Mouse (Mus musculus) liver, embryonic 11.5 days (tissue): ENCODE results near the gene Xrcc6. TPM values are rescaled to one million over a fixed set of nuclear protein-coding genes. Genes with fewer than 3 reads are reported as not detected.
"Not testable (repeated sequence)": the region's sequence is repeated elsewhere in the genome, so short reads cannot be mapped to it uniquely, and the experiment has no call there.

Experiments used
- ATAC-seq: fragments of 200-750 bp; cut with Nextera tagmentation; replicated peaks from 2 replicates; pipeline ENCODE4 v1.8.0; 2017; ENCODE audit warnings: moderate number of reproducible peaks, mild to moderate bottlenecking, moderate TSS enrichment, moderate library complexity; ENCODE audit not compliant: low FRiP score
- DNase-seq: peaks from one replicate; pipeline ENCODE4 v3.0.0-alpha.2; 2017; ENCODE audit warnings: low spot score
- H3K27ac ChIP-seq: fragments of 300-500 bp; sonication (generic); 2 replicates; pipeline ENCODE4 v1.5.1; 2014; ENCODE audit warnings: mild to moderate bottlenecking, low read depth, low read length, control low read depth
- H3K27me3 ChIP-seq: fragments of 300-500 bp; sonication (generic); replicated peaks from 2 replicates; pipeline ENCODE4 v1.6.1; 2014; ENCODE audit warnings: low read length, mixed read lengths; ENCODE audit not compliant: control insufficient read depth, insufficient read depth
- H3K36me3 ChIP-seq: fragments of 300-500 bp; sonication (generic); 2 replicates; pipeline ENCODE4 v1.6.1; 2014; ENCODE audit warnings: mild to moderate bottlenecking, low read length, moderate library complexity, mixed read lengths; ENCODE audit not compliant: control insufficient read depth, insufficient read depth
- H3K4me1 ChIP-seq: fragments of 300-500 bp; sonication (generic); replicated peaks from 2 replicates; pipeline ENCODE4 v1.6.1; 2014; ENCODE audit warnings: low read length, mixed read lengths; ENCODE audit not compliant: control insufficient read depth, insufficient read depth
- H3K4me2 ChIP-seq: fragments of 300-500 bp; sonication (generic); 2 replicates; pipeline ENCODE4 v1.6.1; 2014; ENCODE audit warnings: mild to moderate bottlenecking, control low read depth, moderate library complexity
- H3K4me3 ChIP-seq: fragments of 300-500 bp; sonication (generic); 2 replicates; pipeline ENCODE4 v1.5.1; 2014; ENCODE audit warnings: low read depth, low read length, control low read depth
- H3K9ac ChIP-seq: fragments of 300-500 bp; sonication (generic); 2 replicates; pipeline ENCODE4 v1.6.1; 2014; ENCODE audit warnings: low read depth, low read length, control low read depth
- H3K9me3 ChIP-seq: fragments of 300-500 bp; sonication (generic); 2 replicates; pipeline ENCODE4 v1.6.1; 2016; ENCODE audit warnings: low read length, inconsistent platforms, mixed read lengths; ENCODE audit not compliant: control insufficient read depth
- WGBS: fragments of 180-500 bp; shearing (Covaris S2); extraction: QIAGEN DNeasy Blood & Tissue Kit; methylation state at CpG from one replicate; pipeline ENCODE4 v1.1.7; 2014; 5-methylcytosine and 5-hydroxymethylcytosine counted together
- polyA plus RNA-seq: library from polyadenylated mRNA; unstranded; fragments of >200 nt; fragmentation: Nextera tagmentation; extraction: Ambion mirVana; gene quantifications from 2 replicates; pipeline ENCODE4 v1.2.1, GENCODE M21; 2014

The Xrcc6 gene
- polyA plus RNA-seq, 1 experiment from 2014 or later = 133 TPM

- H3K9ac ChIP-seq = no peak overlapping the region
- ATAC-seq (peak; percentile 74; the same call in 1 of the 2 replicates), DNase-seq (no peak)
- no peaks in the 10 kb centered on the region for H3K36me3 ChIP-seq
- H3K27ac ChIP-seq = no peak overlapping the region; the same call in 1 of the 2 replicates
- H3K9me3 ChIP-seq = no peaks in the 10 kb centered on the region
- no peak overlapping the region for H3K4me2 ChIP-seq
- H3K27me3 ChIP-seq = no peaks in the 10 kb centered on the region
- no peak overlapping the region for H3K4me3 ChIP-seq
- H3K4me1 ChIP-seq = 0 out of 2 replicates have a peak, but pooled peaks cover 2% of the 10 kb centered on the region
- WGBS = 53% methylated on average over 7 of the region's 7 CpGs
These were observed 18.5 kb upstream of the Xrcc6 start for GRCm38 (mm10) chr15:81969173-81969572.

DNA sequence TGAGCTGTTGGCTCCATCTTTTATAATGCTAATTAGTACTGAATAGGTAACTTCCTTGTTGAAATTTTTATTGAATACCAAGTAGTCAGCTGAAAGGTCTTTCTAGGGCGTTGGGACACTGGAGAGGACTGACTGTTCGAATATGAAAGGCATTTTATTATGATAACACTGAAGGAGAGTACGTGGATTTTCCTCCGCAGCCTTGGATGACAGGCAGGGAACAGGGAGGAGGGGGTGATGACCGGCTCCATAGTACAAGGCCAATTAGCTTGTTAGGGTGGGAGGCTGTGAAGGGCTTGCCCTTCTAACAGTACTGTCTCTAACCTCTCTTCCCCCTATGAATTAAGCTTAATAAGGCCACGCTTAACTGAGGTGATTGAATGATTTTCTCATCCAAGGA, 18.0 kb upstream of the Xrcc6 start:
- not testable (repeated sequence) for H3K36me3 ChIP-seq, H3K27me3 ChIP-seq, H3K4me1 ChIP-seq, H3K27ac ChIP-seq, ATAC-seq, H3K4me3 ChIP-seq, H3K4me2 ChIP-seq, H3K9ac ChIP-seq, H3K9me3 ChIP-seq, DNase-seq
- 74% methylated on average over 6 of the region's 6 CpGs for whole genome bisulfite sequencing

- H3K27me3 ChIP-seq, H3K4me2 ChIP-seq, H3K4me3 ChIP-seq, H3K4me1 ChIP-seq, DNase-seq, ATAC-seq, H3K9me3 ChIP-seq, H3K27ac ChIP-seq, H3K36me3 ChIP-seq, H3K9ac ChIP-seq: not testable (repeated sequence)
- WGBS = 87% methylated on average over 4 of the region's 4 CpGs
These were observed 17.1 kb upstream of the Xrcc6 start for GRCm38 (mm10) chr15:81970498-81970897.

DNA sequence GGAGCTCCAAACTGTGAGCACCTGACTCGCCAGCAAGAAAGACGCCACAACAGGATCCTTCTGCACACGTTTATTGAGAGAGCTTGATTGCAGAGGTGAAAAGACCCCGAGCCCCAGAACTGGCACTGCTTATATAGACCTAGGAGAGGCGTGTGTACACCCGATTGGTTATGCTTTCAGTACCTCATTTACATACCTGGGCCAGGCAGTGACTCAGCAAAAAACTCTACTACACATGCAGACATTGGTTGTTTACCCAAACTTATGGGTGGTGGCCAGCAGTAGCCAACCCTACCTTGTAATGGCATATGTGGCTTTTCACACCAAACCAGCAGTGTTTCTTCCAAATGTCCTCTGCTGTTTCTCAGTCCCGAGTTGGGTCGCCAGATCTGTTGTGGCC, 12.5 kb upstream of the Xrcc6 start:
- not testable (repeated sequence) for H3K27ac ChIP-seq, ATAC-seq, H3K9ac ChIP-seq, H3K27me3 ChIP-seq, DNase-seq, H3K4me3 ChIP-seq, H3K4me1 ChIP-seq, H3K36me3 ChIP-seq, H3K4me2 ChIP-seq, H3K9me3 ChIP-seq
- 90% methylated on average over 8 of the region's 8 CpGs for WGBS

- Histone ChIP-seq H3K9ac (no peak within 1 kb of the TSS), H3K4me2 (no peak within 1 kb of the TSS), H3K36me3 (no peaks in the 10 kb centered on the region), H3K9me3 (peaks cover 1% of the 10 kb centered on the region; the same call in 1 of the 2 replicates), H3K4me1 (no peaks in the 10 kb centered on the region), H3K4me3 (no peak within 1 kb of the TSS), H3K27me3 (no peaks in the 10 kb centered on the region), H3K27ac (no peak within 1 kb of the TSS)
- DNase-seq (no peak), ATAC-seq (no peak)
- 89% methylated on average over 23 of the region's 23 CpGs for WGBS
These were observed 7.3 kb upstream of the Xrcc6 start, which contains the start of gene 1700029P11Rik for GRCm38 (mm10) chr15:81980321-81980720. Gene 1700029P11Rik (plus strand): TSS chr15:81980540.

DNA sequence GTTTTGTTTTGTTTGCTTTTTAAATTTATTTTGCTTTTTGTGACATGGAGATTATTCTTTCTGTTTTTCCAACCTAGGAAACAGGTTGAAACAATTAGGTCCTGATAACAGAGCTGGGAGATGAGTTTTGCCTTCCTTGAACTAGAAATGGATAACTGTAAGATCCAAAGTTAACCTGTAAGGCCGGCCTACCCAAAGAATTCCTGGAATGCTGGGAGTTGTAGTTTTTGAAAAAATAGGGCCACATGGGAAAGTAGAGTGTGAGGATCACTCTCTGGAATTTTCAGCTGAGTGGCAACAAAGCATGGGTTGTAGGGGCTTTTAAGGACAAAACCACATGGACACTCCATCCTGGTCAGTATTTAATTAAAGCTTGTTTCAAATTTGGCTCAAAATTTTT, 5.5 kb upstream of the Xrcc6 start:
- ATAC-seq (no peak), DNase-seq (no peak)
- H3K9me3 ChIP-seq = no peaks in the 10 kb centered on the region
- no peak overlapping the region for H3K4me3 ChIP-seq
- 46% methylated on average over 1 of the region's 1 CpGs for WGBS
- H3K4me1 ChIP-seq = no peaks in the 10 kb centered on the region
- H3K27me3 ChIP-seq = no peaks in the 10 kb centered on the region
- H3K36me3 ChIP-seq = no peaks in the 10 kb centered on the region
- no peak overlapping the region for H3K27ac ChIP-seq
- H3K4me2 ChIP-seq = no peak overlapping the region
- no peak overlapping the region for H3K9ac ChIP-seq

DNA sequence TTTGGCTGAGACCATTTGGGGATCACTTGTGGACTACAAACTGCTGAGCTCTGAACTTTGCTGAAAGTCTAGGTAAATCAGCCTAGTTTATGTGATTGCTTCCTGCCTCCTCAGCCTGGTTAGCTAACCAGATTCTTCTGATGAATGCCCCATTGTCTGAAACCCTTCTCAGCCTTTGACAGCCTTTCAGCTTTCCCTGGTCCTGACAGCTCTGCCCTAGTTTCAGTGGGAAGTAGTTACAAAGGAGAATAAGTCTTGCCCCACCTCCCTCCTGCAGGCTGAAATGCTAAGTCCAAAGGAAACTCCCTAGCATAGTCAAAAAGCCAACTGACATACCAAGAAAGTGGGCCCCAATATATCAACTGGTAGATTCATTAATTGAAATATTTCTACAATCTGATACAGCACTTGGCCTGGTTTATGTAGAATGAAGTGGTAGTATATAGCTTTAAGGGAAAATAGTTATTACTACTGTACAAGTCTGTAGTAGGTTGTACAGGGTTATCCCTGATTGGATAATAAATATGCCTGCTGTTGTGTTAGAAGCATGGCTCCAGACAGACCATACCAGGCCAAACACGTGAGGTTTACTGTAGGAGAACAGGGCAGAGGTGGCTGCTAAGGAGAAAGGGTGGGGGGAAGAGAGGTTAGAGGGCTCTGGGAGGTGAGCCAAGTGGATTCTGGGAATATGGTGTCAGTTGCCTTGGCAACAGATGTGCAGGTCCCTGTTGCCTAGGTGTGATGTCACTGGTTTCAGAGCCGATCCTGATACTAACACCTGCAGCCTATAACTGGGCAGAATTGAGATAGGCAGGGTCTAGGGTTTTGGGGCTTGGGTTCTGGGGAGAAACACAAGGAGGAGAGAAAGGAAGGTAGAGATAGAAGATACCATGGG, 2.1 kb upstream of the Xrcc6 start:
- ATAC-seq (no peak), DNase-seq (no peak)
- H3K4me1 ChIP-seq = peaks cover 10% of the 10 kb centered on the region
- H3K4me3 ChIP-seq = no peak overlapping the region
- H3K4me2 ChIP-seq = no peak overlapping the region
- no peaks in the 10 kb centered on the region for H3K9me3 ChIP-seq
- H3K27me3 ChIP-seq = no peaks in the 10 kb centered on the region; the same call in 1 of the 2 replicates
- H3K36me3 ChIP-seq = no peaks in the 10 kb centered on the region
- WGBS = 79% methylated on average over 2 of the region's 2 CpGs
- no peak overlapping the region for H3K27ac ChIP-seq
- H3K9ac ChIP-seq = no peak overlapping the region

GRCm38 (mm10) chr15:81989371-81990062, 1.9 kb downstream of the Xrcc6 start:
- no peak overlapping the region; the same call in 1 of the 2 replicates for H3K27ac ChIP-seq
- H3K4me3 ChIP-seq = no peak overlapping the region
- H3K36me3 ChIP-seq = peaks cover 4% of the 10 kb centered on the region; the same call in 1 of the 2 replicates
- DNase-seq (peak; percentile 77), ATAC-seq (peak; percentile 29; the same call in 1 of the 2 replicates)
- 46% methylated on average over 11 of the region's 11 CpGs for WGBS
- H3K27me3 ChIP-seq = no peaks in the 10 kb centered on the region; the same call in 1 of the 2 replicates
- H3K9me3 ChIP-seq = no peaks in the 10 kb centered on the region
- H3K4me2 ChIP-seq = peak overlapping the region; percentile 47; the same call in 1 of the 2 replicates
- H3K9ac ChIP-seq = no peak overlapping the region; the same call in 1 of the 2 replicates
- peaks cover 18% of the 10 kb centered on the region for H3K4me1 ChIP-seq
